Mouse (Mus musculus) Muller cell, postnatal 12 days (primary cell): ENCODE measurements at regions not wholly inside any gene's neighbourhood (a gene's known extent, or its start where the extent isn't known, plus 50 kb on each side); places are given as distances from the start of the nearest gene placed in this dataset.
A peak's percentile ranks its signal among the peaks of the same experiment; 100 is the strongest.

Experiments used
- DNase-seq: peaks from one replicate; pipeline ENCODE4 v3.0.0-alpha.2; 2015; ENCODE audit errors: inconsistent ontology term

DNA sequence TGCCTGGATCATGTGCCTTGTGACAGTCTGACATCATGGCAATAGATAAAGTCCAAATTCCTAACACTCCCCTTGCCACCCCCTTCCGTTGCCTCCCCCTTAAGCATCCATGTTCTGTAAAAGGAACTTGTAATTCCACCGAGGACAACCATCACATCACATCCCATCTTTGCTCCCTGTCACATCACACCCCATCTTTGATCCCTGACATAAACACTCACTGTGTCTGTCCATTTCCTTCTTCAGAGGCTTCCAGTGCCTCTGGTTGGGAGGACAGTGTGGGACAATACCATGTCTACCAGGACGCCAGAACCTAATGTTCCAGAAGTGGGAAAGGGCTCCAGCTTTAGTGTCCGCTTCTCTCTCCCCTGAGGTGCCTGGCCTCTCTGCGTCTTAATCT, 223.6 kb downstream of the Tex36 start:
- no peak for DNase-seq

DNA sequence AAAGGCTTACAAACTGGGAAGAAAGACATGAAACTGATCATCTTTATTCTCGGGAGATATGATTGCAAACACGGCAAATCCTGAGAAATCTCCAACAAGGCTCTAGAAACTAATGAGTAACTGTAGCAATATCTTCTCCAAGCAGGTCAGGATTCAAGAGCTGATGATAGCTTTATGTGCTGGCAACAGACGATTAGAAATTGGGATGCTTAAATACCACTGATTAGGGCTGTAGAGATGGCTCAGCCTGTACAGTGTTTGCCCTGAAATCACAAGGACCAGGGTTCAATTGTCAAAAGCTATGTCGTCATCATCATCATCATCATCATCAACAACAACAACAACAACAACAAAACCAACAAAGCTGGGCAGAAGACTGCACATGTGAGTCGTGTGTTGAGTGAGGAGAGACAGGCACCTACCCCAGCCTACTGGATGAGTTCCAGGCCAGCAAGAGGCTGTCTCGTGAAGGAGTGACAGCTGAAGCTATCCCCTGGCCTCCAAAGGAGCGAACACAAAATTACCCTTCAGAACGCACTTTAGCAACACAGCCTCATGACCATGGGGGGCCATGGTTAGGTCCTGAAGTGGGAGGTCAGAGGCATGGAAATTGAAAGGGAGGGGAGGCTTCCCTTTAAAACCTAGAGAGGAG, 225.0 kb downstream of the Tex36 start:
- DNase-seq: no peak

DNA sequence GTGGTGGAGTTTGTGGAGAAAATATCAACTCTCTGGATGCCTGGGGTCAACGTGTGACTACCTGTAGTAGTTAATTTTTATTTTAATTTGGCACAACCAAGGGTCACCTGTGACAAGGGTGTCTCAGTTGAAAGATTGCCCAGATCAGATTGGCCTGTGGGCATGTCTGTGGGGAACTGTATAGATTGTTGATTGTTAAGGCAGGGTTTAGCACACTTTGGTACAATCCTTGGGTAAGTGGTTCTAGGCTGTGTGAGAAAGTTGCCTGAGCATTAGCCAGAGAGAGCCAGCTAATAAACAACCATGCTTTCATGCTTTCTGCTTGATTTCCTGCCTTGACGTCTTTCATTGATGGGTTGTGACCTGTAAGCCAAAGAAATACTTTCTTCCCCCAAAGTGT, 229.3 kb downstream of the Tex36 start:
- DNase-seq: no peak

DNA sequence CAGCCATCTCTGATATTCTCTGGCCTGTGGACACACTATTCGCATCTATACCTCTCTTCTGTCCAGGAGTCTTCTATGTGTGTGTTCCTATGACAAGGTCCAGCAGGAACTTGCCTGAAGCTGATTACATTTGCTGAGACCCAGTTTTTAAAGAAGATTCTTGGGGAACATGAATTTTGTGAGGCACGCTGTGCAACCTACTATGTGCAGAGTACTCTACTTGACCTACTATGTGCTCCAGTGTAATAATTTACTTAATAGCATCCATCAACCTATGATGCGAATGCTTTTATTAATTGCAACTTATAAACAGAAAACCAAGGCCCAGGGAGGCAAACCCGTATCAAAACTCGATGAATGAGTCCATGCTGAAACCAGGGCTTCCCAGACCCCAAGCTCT, 231.4 kb downstream of the Tex36 start:
- DNase-seq: no peak

DNA sequence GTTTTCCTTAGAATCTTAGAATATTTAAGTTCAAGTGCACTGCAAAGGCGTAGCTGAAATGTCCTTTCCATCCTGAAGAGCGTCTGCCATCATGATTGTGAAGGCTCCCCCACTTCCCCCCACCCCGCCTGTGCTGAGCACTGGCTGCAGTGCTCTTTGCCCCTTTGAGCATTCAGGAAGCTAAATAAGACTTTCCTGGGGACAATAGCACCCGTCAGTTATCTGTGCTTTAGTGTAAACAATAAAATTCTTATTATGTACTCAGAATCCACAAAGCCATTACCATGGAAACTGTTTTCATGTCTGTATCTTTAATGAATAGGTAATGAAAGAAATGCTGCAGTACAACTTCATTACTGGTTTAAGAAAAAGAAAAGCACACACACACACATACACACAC, 237.4 kb downstream of the Tex36 start:
- no peak for DNase-seq

DNA sequence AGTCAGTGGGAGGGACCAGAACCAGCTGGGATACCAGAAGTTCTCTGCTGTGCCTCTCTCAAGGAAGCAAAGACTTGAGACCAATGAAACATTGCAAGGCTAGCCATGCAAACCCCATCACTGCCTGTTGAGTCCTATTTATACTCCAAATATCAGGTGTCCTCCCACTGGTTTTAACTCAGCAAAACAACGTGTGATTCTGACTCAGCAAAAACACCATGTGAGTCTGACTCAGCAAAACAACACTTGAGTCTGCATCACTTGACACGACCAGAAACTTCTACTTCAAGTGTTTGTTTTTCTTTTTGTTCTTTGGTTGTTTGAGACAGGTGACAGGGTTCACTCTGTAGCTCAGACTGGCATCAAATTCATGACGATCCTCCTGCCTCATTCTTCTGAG, 204.6 kb upstream of the Ctbp2 start:
- DNase-seq: no peak

DNA sequence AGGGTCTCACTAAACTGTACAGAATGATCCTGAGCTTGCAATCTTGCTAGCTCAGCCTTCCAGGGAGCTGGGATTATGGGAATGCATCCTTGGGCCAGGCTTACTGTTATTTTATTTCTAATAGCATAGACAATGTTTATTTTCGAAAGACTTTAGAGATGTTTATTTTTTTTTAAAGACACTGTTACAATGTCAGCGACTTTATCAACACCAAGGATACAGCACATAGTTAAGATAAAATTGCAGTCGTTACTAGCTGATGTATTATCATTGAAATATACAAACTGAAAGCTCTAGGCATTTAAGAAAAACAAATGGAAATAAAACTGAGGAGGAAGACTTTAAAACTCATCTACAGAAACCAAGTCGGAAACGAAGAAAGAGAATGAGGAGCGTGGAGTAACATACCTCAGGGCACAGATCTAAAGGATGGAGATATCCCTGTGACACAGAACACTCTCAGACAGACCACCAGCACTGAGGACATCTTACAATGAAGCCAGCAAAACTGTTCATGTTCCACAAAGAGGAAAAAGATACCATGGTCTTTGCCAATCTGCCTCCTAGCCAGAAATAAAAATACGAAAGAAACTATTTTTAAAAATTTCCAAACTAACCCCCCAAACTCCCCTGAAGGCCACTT, 201.5 kb upstream of the Ctbp2 start:
- no peak for DNase-seq

DNA sequence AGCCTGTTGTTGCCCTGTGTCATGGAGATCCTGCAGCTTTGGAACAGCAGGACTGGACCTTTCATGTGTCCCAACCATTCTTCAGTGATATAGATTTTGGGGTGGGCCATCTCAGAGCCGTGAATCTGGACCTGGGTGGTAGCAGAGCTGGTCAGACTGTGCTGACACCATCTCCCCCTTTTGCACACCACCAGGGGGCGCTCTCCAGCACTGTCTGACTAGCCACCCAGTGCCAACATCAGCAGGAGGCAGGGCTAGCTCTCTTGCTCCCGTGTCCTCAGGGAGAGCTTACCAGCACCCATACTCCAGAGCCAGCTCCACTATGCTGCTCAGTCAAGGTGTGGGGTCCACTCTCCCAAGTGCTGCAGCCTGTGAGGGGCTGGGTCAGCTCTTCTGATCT, 199.8 kb upstream of the Ctbp2 start:
- DNase-seq: no peak

DNA sequence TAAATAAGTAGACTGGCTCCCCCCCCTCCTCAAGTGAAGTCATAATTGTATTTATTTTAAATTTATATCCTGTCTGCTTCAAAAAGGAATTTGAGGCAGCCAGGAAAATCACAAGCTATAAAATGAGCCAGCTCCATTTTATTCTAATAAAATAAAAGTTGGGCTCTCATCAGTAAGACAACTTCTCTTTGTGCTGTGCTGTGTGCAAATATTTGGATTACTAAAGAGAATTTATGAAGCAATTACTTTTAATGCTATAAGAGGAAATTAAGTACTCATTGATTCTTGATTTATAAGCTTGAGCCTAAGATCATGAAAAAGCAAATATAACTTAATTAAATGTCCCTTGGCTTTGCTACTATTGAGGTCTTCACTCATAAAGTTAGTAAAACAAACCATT, 193.4 kb upstream of the Ctbp2 start:
- no peak for DNase-seq

DNA sequence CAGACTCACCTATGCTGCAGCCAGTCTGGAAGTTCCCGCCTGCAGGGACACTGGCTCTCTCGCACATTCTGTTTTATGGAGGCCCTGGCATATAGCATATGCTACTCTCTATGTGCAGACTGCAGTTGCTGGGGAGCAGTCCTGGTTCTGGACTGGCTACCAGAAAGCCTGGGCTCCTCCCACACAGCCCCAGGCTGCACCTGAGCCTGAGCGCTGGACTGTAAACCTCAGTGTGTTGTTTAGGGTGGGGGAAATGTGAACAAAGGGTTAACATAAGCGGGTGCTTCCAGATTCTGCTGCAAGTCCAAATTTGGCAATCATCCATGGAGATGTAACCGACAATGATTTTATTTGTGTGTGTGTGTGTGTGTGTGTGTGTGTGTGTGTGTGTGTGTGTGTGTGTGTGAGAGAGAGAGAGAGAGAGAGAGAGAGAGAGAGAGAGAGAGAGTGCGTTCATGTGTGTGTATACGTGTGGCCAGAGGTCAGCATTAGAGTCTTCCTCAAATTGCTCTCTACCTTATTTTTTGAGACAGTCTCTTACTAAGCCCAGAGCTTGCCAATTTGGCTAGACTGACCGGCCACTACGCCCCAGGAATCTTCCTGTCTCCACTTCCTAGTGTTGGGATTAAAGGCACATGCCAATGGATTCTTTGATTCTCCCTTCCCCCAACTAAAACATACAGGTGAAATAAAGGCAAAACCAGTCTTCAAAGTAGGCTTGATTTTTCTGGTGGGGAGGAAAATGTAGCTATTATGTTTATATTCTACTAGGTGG, 192.7 kb upstream of the Ctbp2 start:
- DNase-seq: peak; percentile 27

DNA sequence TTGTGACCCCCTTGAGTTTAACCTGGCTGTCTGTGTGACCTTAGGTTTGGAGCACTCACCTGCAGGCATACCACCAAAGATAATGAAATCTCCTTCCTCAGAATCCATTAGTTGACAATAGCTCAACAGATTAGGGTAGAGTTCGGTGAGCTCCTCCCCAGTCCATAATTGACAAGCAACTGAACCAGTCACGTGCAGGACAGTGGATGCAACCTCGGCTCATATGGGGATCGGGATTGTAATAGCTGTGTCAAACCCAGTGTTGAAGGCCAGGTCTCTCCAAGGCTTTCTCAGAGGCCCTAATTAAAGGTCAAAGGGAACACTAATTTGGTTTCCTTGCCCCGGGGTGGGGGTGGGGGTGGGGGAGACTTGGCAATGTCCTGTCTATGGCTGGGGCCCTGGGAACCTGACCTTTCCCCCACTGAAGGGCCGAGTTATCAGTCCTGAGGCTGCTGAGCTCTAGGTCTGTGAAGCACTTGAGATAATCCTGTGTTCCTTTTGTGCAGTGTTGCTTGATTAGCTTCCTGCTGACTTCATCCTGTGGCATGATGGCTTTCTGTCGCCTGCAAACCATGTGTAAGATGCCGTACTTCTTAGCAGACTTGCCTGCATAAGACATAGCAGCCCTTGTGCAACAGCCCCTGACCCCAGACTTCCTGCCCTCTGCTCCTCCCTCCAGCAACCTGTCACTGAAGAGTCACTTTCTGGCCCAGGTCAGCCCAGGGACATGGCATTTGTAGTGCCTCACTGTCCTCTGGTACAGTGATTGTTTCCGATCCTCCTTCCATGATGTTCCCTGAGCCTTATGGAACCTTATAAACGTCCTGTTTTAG, 191.3 kb upstream of the Ctbp2 start:
- DNase-seq: no peak

DNA sequence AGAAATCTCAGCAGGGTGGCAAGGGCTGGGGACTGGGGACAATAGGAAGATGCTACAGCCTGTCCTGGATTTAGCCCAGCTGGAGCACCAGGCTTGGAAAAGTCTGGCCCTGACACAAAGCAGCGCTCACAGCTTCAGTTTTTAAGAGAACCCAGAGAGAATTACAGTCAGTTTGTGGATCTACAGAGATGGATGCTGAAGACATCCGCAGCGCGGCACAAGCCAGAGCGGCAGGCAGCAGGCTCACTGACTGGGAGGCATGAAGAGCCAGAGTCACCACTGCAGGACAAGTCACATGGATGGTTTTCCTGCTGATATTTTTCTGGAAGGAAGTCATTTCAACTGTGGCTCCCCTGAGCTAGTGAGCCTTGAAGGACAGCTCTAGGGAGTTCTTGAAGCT, 189.0 kb upstream of the Ctbp2 start:
- peak; percentile 35 for DNase-seq

DNA sequence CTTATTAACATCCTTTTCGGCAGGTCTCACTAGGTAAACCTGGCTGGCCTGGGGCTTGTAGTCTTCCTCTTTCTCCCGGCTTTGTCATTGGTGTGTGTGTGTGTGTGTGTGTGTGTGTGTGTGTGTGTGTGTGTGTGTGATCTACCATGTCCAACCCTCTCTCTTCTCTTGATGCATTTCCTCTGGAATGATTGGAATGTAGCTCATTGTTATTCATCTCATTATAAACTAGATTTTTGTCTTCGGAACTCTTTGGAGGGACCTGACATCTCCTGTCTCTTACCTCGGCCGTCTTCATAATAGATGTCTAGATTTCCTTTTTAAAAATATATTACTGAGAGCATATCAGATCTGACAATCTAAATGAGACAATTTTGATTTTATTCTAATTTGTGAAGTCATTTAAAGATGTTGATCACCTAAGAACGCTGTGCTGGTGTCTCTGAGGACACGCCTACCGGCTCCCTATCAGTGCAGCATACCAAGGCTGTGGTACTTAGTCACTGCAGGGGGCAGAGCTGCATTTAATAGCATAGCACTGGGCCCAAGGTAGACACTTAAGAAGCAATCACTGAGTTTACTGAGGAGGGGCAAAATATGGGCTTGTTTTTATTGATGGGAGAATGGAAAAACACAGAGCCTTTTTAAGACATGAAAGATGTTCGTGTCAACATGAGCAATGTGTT, 187.1 kb upstream of the Ctbp2 start:
- DNase-seq: peak; percentile 77

DNA sequence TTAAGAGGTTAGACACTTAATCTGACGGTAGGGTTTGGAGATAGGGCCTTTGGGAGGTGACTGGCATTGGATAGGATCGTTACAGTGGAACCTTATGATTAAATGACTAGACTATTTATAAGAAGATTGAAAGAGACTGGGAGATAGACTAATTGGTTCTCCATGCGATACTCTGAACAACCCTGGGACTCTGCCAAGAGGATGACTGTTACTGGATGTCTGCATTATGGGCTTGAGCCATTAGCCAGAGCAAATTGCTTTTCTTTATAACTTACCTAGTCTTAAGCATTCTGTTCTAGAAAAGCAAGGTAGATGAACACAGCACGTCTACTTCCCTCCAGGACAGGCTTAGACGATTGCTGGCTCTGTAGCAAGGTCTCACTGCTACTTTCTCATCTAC, 180.3 kb upstream of the Ctbp2 start:
- peak; percentile 30 for DNase-seq

DNA sequence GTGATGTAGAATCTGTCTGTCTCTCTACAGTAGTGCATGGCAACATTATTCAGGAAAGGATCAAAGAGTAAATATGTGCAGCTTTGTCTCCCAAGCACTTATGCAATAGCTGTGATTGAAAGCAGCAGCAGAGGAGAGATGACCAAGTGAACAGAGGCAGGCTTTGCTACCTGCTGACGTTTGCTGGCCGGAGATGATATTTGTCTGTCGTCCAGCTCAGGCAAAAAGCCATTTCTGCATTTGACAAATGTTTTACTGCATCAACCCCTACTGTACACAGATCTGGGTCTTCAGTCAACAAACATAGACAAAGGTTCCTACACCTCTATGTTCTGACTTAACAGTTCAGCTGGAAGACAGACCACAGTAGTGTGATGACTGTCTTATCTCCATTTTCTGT, 166.3 kb upstream of the Ctbp2 start:
- no peak for DNase-seq

DNA sequence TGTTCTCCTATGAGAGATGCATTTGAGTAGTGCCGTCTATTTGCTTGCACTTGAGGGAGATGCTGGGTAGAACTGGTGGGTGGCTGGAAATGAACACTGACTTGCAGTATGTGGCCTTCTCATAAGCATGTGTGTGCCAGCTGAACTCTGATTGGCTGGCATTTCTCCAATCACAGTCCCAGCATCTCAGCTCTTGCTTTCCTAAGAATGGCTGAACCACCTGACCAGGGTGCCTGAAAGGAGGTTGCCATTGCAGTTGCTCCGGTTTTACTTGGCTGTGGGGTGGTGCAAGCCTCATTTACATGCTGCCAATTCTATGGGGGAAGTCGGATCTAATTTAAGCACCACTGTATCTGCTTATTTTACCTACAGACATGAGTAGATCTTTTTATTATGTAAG, 164.1 kb upstream of the Ctbp2 start:
- DNase-seq: no peak

DNA sequence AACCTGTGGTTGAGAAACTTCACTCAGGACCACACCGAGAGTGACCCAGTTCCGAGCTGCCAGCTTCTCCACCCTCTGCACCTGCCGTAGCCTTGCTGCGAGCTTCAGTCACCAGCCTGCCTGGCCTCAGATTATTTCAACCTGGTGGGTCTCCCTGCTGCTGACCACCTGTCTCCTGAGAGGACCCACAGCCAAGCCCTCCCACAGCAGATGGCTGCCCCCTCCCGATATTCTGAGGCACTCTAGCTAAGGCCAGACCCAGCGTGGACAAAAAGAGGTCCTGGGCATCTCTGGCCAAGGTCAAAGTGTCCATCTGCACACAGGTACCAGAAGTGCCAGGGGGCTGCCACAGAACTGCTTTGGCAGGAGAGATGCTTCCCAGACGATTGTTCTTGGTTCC, 162.7 kb upstream of the Ctbp2 start:
- DNase-seq: no peak

DNA sequence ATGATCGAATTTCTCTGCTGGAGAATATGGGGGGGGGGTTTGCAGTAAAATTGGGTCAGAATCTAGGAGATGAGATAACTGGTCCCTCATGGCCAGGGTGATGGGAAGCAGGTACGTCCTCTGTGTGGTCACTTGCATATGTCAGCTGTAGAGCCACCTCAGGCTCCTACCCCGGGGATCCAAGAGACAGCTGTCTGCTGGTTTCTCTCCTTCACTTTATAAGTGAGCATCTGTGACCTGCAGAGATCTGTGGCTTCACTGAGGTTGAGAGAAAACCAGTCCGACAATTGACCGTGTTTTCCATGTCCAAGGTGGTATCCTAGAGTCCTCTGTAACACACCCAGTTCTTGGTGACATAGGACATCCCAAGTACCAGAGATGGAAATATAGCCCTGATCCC, 162.1 kb upstream of the Ctbp2 start:
- no peak for DNase-seq

DNA sequence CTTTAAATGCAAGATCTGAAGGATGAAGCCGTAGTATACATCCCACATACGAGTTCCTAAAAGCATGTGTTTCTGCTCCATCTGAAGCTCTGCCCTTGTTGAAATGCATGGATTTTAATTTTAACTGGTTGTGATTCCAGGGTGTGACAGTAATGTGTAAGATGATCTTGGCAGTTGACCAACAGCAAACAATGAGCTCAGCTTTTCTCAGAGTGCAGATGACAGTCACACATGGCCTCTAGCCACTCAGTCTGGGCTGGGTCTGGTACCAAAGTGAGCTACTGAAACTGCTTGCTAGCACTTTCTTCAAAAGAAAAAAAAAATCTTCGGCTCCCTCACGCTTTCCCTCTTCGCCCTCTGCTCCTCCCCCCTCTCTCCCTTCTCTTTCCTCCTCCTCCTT, 138.0 kb upstream of the Ctbp2 start:
- DNase-seq: peak; percentile 16

DNA sequence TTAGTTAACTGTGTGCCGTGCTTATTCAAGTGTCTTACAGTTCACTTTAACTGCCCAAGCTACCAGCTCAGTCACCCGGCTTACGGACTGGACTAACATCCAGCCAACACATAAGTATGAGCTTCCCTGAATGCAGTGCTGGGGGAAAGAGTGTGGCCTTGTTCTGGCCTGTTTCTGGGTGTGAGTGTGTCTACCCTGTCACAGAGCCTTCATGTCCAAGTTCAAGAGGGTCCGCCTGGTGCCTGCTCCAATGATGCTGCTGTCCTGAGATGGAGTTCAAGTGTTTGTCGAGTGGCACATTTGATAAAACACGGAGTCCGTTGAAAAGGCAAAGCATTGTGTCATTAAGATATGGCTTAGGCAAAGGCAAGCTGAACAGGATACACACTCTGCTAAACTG, 135.0 kb upstream of the Ctbp2 start:
- DNase-seq: no peak

DNA sequence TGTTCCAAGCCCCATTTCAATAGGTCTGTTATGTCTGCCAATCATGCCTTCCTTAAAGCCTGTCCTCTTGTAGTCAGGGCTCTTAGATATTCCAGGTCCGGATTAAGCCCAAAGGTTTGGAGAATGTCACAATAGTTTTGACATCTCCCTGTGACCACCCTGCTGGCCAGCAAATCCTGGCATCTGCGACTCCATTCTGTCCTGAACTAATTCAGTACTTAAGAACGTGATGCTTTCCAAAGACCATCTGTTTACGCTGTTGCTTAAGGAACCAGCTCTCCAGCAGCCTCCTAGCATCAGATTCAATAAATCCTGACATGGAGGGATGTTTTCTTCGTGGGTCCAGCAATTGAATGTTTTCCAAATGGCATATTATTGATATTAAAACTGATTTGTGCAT, 132.7 kb upstream of the Ctbp2 start:
- no peak for DNase-seq

DNA sequence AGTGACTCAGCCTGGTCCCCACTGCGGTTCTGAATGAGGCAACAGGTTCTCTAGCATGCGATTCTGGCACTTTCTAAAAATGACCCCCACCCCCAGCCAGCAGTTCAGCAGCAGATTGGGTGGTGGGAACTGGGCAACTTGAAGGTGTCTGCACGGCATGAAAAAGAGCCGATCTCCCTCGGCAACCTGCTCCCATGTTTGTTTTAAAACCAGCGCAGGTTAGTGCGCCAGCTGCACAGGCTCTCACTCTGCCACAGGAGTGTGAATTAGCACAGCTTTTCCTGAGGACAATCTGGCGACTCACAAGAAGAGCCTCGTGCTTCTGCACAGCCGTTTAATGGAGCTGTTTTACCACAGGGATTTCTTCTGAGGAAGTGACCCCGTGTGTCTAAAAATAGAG, 120.4 kb upstream of the Ctbp2 start:
- DNase-seq: no peak
